Mouse (Mus musculus) WW6 (cell line): ENCODE data around the gene Sox11.

Experiments
- DNase-seq: peaks from one replicate; pipeline ENCODE4 v3.0.0-alpha.2; 2013; ENCODE audit warnings: low read depth, low spot score

The Sox11 gene

GRCm38 (mm10) chr12:27336801-27337200 lies 5.6 kb downstream of the Sox11 start:
- no peak for DNase-seq

DNA sequence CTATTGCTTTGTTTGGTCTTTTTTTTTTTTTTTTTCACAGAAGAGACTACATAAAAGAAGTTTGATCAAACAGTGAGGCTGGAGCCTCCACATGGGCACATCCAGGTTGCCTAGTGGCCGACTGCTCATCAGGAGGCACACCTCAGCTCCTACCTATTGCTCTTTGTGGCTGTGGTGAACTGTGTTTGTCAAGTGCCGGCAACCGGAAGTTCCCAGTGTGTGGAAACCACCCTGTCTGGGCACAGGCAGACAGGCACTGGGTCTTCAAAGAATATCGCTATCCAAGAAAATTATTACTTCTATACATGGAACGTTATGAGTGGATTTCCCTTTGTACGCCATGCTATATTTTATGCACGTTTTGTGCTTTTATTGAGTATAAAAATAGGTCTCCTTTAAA lies 6.0 kb downstream of the Sox11 start:
- DNase-seq = no peak

DNA sequence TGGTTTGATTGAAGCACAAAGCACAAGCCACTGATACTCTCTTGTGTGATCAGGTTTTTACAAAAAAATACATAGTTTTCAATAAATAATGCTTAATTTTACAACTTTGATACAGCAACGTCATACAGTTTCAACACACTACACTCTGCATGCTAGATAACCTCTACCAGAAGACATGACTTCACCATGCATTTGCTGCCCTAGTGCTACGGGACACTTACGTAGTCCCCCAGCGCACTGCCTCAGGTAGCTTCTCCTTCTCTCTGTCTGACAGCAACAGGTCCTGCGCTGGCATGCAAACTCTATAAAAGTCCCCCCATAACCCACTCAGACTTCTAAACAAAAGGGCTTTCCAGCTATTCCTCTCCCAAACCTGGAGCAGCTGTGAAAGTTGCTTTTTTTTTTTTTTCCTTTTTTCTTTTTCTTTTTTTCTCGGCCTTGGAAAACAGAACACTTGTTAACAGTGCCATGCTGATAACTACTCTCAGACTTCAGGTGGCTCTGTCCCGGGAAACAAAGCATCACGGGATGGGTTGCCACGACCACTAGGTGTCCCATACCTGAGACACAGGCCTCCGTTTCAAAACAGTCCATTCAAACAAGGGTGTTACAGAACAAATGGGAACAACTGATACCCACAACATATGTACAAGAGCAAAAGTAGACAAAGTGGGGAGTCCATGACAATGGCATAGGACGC lies 6.9 kb downstream of the Sox11 start:
- no peak for DNase-seq

DNA sequence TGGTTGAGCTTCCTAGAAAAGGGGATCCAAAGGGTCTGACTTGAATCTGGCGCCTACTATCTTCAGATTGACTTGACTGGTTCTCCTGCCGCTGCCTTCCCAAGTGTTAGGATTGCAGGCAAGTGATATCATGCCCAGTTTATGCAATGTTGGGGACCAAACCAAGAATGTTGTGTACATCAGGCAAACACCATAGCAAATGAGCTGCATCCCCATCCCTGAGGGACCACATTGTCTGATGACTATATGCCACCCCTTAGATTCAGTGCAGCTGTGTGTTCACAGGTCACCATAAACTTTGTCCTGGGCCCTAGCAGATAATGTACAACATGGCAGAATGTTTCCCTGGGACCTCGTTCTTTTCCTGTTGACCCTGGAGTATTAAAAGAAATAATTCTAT lies 8.8 kb downstream of the Sox11 start:
- no peak for DNase-seq

DNA sequence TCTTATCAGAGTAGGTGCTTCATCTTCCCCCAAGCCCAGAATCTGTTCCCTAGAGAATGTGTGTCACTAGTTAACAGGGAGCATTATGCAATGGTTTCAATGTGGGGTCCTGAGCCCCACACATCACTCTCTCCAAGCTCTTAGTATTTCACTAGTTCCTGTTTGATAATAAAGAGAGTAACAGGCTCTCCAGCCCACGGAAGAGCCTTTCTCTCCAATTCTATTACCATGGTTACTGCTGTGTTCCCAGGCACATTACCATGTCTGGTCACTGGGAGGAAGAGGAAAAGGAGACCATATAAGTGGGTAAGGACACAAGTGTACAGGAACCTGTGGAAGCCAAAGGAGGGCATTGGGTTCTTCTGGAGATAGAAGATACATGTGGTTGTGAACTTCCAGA lies 19.0 kb downstream of the Sox11 start:
- DNase-seq = no peak

- no peak for DNase-seq
These were observed 21.7 kb downstream of the Sox11 start for GRCm38 (mm10) chr12:27320705-27321104.

DNA sequence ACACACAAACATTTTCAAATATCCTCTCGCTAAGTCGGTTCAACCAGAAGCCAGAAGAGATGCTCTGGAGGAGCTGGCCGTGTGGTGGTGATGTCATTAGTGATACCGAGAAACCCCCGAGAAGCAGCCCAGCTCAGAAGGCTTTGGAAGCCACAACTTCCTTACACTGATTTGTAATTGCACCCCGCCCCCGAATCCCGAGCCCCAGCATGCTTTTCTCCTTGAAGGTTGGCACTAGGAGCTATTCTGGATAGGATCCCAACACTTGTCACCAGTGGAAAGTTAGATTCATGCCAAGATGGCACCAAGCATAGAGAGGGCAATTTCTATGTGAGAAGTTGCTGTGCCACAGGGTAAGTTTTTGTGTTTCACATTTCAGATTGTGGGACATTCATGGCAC lies 29.4 kb downstream of the Sox11 start:
- DNase-seq = no peak

DNA sequence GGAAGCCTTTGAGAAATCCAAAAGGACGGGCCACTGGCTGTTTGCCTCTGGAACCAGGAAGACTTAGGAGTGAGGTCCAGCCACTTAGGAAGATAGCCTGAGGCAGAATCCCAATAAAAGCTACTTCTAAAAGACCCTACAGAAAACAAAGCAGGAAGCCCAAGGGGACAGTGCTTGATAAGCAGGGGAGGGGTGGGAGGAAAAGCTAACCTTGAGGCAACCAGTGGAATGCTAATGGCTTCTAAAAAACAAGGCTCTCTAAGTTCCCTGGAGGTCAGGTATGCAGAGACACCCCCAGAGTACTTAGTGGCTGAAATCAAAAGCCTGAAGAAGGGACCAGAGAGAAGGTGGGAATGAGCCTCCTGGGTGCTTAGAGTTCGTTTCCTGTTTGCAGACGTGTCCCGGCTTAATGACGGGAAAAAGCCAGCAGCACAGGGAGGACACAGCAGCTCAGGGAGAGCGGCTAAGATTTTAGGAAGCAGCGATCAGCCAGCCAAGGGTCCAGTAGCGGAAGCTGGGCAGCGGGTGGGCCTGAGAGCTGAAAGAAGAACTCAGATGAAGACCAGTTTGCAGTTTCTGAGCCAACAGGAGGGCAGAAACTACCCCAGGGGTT lies 30.4 kb downstream of the Sox11 start:
- DNase-seq = no peak

- DNase-seq = no peak
These were observed 31.0 kb downstream of the Sox11 start for GRCm38 (mm10) chr12:27311316-27311832.

DNA sequence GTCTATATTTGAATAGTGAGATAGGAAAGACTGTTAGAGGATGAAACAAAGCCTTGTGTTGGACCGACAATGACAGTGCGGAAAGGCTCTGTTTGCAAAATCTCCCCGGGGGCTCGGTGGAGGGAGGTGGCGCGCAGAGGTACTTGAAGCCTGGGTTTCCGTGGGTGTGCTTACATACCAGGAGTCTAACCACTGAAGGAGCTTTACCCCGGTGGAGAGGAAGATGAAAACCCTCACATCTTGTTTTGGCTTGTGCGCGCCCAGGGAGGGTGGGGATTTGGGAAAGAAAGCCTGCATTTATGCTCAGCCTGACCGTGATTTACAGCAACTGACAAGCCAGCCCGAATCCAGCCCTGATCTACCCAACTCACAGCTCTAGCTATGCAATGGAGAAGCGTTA lies 31.7 kb downstream of the Sox11 start:
- no peak for DNase-seq

- no peak for DNase-seq
These were observed 32.4 kb downstream of the Sox11 start for GRCm38 (mm10) chr12:27309969-27310368.

DNA sequence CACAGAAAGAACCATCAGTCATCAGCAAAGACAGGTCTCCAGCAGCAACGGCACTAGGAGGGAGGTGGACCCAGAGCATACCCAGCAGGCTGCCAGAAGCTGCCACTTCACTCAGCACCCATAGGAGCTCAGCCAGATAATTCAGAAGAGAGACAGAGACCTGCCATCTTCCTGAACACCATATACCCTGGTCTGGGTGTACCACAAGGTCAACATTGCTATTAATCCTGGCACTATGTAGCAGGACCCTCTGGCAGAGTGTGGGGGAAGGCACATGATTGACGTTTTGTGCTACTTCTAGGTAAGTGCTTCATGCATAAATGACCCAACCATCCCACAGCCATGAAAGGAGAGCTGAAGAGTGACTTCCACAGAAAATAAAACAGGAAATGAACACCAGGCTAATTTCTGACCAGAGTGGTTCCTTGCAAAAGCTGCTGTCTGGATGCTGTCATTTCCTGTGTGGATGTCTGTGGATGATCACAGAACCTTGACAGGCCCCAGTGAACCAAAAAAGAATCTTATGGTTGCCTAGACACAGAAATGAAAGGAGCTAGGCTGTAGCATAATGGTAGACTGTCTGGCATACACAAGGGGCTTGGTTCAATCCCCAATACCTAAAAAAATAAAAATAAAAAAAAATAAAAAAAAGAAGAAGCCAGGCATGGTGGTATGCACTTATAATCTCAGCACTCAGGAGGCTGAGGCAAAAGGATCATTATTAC lies 37.5 kb downstream of the Sox11 start:
- no peak for DNase-seq

GRCm38 (mm10) chr12:27303190-27303589 lies 39.2 kb downstream of the Sox11 start:
- DNase-seq = no peak

- no peak for DNase-seq
These were observed 43.7 kb downstream of the Sox11 start for GRCm38 (mm10) chr12:27298721-27299120.

GRCm38 (mm10) chr12:27294191-27294590 lies 48.2 kb downstream of the Sox11 start:
- no peak for DNase-seq

DNA sequence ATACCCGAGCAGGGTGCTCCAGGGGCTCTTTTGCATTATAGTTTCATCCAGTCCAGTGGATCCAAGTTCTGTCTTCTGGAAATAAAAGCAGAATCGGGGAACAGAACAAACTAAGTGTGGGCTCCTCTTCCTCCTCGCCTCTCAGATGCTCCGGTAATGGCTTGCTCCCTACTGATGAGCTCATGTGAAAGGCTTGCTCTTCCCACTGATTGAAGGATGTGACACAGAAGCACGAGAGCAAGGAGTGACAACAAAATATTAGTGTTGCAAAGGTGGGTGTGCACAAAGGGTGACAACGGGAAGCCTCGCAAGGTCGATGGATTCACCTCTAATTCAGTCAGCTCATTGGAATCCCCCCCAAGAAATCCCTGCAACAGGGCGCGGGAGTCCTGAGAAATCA lies 48.6 kb downstream of the Sox11 start:
- no peak for DNase-seq

DNA sequence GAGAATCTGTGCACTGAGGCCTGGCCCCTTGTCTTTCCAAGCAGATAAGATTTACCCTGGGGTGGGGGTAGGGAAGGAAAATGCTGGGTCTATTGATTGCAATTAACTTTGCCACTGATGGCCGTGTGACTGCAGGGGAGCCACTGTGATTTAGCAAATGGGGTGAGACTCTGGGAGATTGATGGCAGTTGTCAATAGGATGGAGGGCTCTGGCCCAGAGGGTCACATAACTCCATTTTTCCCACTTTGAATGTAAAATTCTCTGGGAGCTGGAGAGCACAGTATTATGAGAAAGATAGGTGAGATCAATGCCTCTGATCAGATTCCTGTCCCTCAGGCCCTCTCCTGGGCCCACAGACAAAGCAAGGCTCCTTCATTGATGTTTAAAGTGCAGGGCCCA lies 49.2 kb downstream of the Sox11 start:
- DNase-seq = no peak
